Mouse (Mus musculus): Measurements from ENCODE around the gene Prkab1.

GRCm38 (mm10) chr5:115979134-115979696 is 45.1 kb downstream of the Prkab1 start:
- TF ChIP-seq TAL1 (conservative IDR thresholded peaks at IDR 0.05; ENCODE audit: low read depth, low read length), result no peak
- TF ChIP-seq CTCF (IDR thresholded peaks at IDR 0.05; ENCODE audit: low read depth, low read length), result peak; percentile 70; the same call in 1 of the 2 replicates
- TF ChIP-seq GATA1 (IDR thresholded peaks at IDR 0.05; ENCODE audit: borderline replicate concordance, low read length), result no peak
- TF ChIP-seq POLR2AphosphoS5 (IDR thresholded peaks at IDR 0.05; ENCODE audit: insufficient replicate concordance, low read depth, low read length), result no peak
